Mouse (Mus musculus): ENCODE data around the gene B3galt1. TPM values are rescaled to one million over a fixed set of nuclear protein-coding genes. Genes with fewer than 3 reads are reported as not detected.

Gene B3galt1
- total and polyA plus RNA-seq, 3 experiments: 0.19 to 4.1 (median 4.0) TPM

DNA sequence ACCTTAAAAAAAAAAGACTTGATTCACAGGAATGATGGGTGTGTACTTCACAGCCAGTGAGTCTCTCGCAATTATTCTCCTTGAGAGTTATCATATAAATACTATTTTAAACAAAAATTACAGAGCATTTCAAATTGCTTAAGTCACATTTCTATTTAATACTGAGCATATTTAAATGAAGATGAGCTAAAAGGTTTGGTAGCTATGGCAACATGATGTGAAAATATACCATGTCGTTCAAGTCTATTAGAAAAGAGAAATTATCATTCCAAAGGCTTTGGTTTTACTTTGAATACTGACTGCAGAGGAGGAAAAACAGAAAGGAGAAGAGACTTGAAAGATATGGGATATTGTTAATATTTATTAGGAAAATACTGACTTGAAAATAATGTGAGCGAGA, 366.3 kb downstream of the B3galt1 start:
- no peak for DNase-seq

DNA sequence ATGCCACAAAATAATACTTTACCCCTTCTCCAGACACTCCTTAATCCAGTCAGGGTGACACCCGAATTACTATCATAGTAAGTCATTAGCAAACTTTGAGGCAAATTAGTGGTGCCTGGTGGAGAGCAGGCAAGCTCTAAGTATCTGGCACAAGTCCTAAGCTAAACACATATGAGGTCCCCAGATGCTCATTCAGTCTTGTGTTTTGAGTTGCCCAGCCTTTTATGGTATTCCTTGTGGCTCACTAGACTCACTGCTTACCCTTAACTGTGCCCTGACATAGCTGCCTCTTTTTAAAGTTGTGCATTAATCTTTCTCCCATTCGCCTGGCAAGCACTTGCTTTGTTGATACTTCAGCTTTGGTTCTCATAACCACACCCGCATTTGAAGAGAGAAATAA, 382.7 kb downstream of the B3galt1 start:
- no peak for DNase-seq

DNA sequence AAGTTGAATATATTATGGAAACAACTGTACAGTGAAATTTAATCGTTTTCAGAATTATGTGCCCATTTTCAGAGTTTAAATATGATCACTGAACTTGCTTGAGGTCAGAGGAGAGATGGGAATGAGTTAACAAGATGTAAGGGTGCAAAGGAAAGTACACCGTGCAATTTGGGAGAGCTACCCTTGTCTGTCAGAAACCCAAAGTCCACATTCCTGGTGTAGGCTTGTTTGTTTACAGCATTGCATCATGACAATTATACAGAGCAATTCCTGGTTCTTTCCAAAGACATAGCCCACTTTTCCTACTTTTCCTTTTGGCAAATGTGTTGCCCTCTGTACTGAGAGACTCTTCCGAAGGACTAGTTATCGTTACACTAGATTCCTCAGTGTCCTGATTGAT, 390.5 kb downstream of the B3galt1 start:
- DNase-seq: no peak

DNA sequence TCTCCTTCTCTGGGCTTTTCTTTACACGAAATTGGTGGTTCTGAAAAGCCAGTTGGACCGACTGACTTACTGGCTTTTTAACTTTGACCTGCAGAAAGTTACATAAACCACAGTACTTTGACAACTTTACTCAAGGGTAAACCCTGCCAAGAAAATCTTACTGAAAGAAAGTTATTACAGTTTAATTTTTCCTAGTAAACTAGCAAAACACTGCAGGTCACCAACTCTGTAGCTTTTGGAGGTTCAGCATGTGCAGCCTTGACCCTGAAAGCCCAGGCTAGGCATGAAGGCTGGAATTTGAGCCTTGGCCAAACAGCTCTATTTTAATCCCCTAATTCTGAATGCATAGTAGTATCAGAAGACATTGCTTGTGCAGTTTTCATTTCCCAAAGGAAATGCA, 391.9 kb downstream of the B3galt1 start:
- DNase-seq: peak; percentile 5

DNA sequence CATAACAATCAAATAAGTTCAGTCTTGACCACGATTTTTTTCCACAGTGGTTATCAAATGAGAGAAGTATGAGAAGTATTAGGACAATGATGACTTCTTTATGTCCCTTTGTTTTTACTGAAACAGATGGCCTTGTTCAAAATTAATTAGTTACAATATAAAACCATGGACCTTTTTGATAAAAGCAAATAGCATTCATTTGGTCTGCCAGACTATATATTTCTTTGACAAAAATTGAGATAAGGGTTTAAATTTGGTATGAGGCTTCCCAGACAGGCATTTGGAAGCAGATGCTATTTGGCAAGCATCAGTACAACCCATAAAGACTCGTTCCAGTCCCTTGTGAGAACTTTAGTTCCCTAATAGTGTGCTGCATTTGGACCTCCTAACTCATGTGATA, 395.0 kb downstream of the B3galt1 start:
- no peak for DNase-seq

DNA sequence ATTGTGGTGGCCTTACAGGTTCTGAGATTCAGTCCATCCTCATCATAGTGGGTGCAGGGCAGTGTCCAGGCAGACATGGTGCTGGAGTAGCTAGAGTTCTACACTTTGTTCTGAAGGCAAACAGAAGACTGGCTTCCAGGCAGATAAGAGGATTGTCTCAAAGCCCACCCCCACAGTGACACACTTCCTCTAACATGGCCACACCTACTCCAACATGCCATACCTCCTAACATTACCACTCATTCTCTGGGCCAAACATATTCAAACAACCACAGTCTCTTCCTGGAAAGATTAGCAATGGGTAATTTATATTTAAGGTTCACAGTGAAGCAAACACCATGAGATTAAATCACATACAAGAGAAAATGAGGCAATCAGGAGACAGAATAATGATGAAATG, 403.1 kb downstream of the B3galt1 start:
- no peak for DNase-seq

DNA sequence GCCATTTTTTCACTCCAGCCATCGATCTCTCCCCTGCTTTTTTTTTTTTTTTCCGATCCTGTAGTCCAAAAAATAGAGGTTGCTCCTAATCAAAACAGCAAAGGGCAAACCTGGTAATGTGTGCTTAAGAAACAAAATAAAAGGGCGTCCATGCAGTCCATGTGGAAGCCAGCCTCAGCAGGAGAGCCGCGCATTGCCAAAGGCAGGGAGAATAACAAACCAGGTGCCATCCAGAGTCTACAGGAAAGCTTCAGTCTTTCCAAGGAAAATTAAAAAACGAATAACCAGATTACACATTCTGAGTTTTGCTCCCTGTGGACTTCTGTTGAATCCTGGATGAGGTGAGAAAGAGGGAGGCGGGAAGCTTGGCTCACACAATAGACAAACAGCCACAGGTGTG, 405.4 kb downstream of the B3galt1 start:
- no peak for DNase-seq

DNA sequence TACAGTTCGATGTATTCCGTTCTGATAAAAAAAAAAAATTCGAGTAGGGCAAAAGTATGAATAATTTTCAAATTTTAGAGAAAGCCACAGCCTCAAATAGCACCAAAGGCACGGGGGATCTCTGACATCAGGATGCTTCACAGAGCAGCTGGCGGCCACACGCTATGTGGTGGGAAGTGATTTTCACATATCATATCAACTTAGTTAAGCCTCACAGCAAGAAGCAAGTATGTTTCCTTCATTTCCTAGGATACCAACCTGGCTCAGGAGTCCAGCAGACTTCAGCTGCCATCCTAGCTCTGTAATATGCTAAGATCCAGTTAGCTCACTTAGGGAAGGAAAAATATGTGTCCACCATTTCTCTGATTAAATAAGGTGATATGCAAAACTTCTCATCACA, 405.9 kb downstream of the B3galt1 start:
- no peak for DNase-seq

DNA sequence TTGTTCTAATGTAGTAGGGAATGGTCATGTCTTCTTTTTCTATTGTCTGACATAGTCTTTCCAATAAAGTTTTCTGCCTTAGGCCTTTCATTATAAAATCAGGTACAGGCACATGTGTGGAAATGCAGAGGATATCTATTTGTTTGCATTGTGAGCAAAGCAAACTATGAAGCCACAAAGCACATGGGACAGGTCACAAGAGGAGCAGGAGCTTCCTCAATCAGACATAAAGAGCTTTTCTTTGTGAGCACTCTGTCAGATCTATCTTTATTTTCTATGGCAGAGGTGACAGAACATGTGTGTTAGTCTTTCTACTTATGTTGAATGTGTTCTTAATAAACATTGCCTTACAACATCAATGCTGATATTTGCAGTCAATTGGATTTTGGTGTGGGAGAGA, 410.1 kb downstream of the B3galt1 start:
- no peak for DNase-seq

DNA sequence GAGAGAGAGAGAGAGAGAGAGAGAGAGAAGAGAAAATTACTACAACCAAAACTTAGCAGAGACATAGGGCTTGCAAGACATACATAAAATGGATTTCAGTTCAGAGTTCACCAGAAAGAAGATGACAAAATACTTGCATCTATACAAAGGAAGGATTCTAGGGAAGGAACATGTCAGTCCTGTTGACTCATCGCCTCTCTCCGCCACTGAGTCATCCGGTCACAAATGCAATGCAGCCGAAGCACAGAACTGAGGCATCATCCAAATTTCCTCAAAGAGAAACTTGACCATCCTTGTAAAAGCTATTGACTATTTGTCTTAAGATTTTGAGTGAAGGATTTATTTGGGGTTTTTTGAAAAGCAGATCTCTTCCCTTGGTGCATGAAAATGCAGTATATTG, 410.8 kb downstream of the B3galt1 start:
- DNase-seq: peak; percentile 10

DNA sequence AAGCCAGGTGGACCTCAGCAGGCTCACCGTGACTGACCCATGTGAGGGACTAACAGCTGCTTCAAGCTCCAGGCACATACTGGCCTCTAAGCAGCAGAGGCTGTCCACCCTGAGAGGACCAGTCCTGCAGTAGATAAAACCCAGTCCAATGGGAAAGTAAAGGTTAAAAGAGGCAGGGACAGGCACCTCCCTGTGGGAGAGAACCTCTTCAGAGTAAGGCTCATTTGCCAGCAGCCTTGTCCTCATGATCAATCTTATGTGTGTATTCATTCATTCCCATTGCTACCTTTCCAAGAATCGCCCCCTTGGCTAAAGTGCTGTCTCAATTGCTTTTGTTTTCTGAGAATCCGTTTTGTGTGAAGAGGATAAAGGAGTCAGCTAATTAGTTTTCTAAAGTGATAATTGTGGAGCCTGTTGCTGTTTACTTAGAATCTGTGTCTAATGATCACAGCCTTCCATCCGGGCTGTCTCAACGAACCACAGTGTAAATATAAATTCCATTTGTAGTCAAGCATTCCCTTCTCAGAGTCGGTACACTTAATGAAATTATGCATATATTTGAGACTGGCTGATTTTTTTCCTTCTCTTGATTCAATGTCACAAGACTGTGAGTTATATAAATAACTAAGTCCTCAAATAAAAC, 412.1 kb downstream of the B3galt1 start:
- no peak for DNase-seq

DNA sequence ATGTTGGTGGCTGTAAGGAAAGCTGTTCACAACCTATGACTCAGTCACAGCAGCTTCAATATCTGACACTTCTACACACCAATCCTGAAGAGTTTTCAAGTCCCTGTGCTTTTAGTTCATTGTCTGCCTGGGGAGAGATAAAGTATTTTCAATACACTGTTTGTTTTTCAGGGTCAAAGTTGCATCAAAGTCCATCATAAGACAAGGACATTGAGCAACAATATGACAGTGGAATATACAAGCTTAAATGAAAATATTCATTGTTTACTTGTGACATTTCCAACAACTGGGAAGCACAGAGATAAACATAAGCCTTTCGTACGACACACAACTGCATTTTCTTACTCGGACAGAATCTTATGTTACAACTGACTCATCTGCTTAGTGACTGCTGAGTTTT, 417.9 kb downstream of the B3galt1 start:
- no peak for DNase-seq

DNA sequence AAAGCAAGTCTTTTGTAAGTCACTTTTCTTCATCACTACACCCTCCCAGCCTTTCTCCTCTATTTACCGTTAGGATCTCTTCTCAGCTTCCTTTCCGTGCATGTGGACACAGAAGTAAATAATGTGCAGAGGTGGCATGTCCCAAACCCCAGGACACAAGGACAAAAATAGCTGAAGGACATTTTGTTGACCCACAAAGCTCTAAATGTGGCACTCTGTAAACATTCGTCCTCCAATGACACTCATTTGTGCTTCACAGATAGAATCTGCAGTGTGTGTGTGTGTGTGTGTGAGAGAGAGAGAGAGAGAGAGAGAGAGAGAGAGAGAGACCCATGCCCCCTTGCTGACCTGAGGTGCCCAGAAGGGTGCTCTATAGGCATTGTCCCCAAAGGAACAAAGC, 419.5 kb downstream of the B3galt1 start:
- DNase-seq: no peak

DNA sequence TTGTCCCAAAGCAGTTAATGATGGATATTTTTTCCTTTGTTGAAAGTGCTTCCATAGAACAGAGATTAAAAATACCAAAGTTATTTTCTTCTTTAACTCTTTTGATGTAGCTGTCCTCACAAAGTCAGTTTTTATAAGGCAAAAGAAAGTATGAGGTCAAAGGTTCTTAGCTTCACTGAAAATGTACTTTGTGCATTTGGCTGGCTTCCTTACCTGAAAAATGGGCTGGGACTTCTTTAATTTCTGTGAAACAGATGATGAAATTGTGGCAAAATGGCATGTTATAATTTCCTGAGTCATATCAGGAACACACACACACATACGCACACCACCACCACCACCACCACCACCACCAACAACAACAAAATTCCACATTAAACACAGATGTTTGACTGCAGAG, 427.8 kb downstream of the B3galt1 start:
- DNase-seq: no peak

DNA sequence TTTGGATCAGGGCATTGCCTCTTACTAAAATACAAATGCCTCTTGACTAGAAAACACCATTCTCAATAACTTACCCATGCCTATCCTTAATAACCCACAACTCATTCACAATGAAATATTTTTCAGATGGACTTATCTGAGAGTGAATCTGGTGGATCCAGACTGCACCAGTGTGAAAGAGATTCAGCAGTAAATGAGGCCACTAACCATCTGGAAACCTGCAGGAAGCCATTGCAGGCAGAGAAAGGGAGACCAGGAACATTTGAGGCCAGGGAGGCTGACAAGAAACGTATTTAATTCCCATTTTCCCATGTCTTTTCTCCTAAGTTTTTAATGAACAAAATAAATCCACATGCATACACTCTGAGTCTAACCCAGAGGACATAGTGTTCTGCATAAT, 437.4 kb downstream of the B3galt1 start:
- DNase-seq: no peak

DNA sequence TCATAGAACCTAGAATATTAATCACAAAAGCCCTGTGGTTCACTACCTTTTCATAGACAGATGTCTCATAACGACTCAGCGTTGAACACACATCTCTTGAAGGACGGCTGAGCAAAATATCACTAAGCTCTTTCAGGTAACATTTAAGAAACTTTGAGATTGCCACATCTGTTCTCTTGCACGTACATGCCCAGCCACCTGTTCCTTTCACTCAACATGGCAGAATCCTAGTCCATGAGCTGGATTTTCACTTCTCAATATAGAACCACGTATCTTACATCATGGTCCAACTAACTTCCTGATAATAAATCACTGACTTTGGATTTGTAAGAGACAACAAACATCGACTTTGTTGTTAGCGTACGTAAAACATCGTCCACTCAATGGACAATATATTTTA, 439.5 kb downstream of the B3galt1 start:
- no peak for DNase-seq

DNA sequence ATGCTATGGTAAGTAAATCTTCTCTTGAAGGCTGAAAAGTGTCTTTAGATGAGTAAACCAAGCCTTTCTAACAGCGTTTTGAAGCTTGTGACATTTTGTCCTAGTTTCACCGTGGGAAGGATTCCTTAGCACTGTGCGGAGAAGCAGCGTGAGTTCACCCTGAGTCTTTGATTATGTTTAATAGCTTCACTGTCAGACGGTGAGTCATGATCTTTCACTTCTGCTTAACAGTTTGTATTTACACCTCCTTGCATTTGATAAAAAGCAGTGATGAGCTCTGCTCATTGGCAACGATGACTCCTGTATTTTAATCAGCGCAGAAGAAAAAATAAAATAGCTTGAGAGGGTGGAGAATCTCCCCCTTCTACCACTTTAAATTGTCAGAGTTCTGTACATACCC, 440.0 kb downstream of the B3galt1 start:
- DNase-seq: no peak

DNA sequence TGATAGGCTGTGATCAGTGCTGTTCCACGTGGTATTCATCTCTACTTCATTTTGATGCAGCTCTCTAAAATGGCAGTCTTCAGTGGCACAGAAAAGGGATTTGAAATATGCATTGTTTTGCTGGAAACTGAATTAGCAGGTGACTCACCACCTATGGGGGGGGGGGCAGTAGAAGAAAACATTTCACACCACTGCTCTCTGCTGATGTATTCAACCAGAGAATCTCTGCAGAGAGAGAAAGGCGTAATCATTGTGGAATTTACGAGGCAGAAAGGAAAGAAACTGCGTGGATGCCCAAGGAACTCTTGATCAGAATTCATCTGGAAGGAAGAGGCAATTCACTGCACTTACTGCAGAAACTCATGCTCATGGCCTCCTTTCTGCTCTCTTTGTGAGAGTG, 445.7 kb downstream of the B3galt1 start:
- no peak for DNase-seq

DNA sequence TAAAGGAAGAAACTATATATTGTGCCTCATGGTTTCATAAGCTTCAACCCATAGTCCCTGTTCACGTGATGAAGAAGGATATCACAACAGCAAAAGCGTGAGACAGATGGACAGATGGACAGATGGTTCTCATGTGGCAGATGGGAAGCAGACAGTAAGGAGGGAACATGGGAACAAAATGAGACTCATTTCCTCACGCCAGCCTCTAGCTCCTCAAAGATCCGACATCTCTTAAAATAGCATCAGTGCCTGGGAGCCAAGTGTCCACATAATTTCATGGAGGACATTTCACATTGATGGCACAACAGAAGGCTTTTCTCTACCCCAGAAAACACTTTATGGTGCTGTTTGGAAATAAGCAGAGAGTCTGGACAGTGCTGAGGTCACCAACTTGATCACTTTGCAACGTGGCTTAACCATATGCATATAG, 454.6 kb downstream of the B3galt1 start:
- DNase-seq: no peak

DNA sequence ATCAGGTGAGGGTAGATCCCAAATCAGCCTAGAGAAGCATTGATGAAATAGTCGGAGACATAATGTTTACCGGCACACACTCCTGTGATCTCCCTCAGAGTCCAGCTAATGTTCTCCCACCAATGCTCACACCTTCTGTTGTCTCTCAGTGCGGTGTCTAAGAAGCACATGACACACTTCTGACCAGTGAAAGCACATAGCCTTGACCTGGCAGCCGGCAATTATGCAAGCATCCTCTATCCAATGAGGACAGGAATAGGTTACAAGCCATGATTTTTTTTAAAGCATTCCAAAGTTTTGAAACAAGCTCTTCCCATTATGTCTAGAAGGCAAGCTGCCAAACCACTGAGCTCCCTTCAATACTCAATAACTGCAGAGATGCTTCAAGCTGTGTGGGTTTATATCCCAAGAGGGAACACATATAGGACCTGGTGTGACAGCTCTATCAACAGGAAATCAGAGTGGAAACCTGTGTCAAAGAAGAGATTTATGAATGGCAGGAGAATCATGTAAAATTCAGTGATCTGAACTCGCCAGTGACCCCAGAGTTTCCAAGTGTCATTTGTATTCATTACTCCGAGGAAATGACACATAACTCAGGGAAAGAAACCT, 456.0 kb downstream of the B3galt1 start:
- DNase-seq: no peak

DNA sequence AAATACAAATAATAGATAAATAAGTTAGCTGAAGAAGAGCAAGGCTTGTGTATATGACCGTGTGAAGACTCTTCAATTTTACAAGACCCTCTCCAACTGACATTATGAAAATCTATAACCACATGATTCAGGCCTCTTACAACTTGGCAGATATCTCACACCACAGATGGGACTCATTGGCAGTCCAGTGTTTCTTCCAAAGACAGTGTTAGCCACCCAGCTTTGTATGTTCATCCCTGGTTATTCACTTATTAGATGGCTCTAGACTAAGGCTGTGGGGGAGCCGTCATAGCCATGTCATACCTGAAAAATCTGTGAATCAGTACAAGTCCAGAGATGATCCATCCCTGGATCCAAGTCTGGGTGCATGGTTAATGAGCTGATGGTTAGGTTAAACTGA, 463.1 kb downstream of the B3galt1 start:
- no peak for DNase-seq

DNA sequence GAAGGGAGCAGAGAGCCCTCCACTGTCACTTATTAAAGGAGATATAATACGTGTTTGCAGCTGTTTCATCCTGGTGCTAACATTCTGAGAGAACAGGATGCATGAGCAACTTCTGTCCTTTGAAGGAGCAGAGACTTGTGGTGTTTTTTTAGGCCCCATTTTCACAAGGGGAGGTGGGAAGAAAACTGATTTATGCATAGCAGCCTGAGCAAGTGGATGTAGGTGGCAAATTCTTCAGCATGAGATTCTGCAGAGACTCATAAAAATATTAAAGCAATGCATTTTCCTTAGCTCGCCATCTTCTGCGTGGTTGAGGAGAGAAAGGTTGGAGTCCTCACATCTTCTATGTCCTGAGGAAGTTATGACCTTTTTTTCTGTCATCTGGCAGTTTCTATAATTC, 469.0 kb downstream of the B3galt1 start:
- DNase-seq: no peak

DNA sequence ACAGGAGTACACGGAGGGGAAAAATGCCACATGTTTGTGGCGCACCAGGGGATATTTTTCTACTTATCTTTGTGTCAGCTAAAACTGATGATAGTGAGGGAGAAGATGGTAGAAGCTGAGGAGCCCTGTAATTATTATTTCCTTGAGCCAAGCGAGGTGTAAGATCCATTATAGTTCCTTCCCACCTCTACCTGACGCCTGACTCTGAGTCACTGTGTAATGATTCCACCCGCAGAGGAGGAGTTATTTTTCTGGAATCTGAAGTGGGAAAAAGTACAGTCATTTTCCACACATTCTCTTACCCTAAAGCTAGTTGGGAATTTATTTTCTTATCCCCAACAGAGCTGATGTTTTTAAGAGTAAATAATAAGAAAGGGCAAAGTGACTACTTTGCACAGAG, 475.1 kb downstream of the B3galt1 start:
- DNase-seq: no peak

DNA sequence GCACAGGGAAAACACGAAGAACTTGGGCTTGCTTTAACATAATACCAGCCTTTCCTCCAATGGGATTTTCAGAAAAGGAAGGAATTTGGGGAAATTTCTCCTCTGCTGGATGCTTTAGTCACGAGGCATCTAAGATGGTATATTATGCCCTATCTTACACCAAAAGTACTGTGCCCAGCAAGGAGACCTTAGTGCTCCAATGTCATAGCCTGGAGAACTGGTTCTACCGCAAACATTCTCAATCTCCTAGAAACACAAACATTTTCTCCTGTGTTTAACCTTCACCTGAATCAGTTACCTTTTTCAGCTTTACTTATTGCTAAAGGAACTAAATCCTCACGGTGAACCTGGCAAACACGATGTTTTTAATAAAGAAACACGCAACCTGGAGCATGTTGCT, 486.8 kb downstream of the B3galt1 start:
- DNase-seq: no peak

DNA sequence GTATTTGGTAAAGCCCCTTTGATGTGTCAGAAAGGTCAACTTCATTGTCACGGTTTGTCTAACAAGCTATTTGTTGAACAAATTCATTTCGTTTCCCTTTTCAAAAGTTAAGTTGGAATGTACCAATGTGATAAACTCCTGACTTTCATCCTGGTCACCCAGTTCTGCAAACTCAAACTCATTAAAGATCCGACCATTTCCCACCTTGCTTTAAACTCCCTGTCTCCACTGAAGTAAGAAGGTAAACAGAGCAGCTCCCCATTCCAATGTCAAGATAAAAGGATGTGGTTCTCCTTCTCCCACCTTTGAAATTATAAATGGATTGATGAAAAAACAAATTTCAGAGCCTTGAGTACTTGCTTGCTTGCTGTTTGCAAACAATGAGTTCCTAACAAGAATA, 487.6 kb downstream of the B3galt1 start:
- no peak for DNase-seq
